Mouse (Mus musculus) ES-E14 (cell line): ENCODE data around the gene Ncln. TPM values are rescaled to one million over a fixed set of nuclear protein-coding genes. Genes with fewer than 3 reads are reported as not detected.

ENCODE experiments used
- DNase-seq: peaks from one replicate; pipeline ENCODE4 v3.0.0-alpha.2; 2013; ENCODE audit warnings: low read depth, low spot score
- H3K27ac ChIP-seq: 2 replicates; pipeline ENCODE4 v1.5.1; 2012; ENCODE audit warnings: low read depth, mild to moderate bottlenecking, low read length, moderate library complexity, mixed read lengths; ENCODE audit not compliant: poor library complexity, insufficient read depth, severe bottlenecking
- H3K36me3 ChIP-seq: 2 replicates; pipeline ENCODE4 v1.6.1; 2012; ENCODE audit warnings: mild to moderate bottlenecking, low read length, moderate library complexity, mixed read lengths; ENCODE audit not compliant: control insufficient read depth, poor library complexity, insufficient read depth, severe bottlenecking
- H3K4me1 ChIP-seq, 2 experiments: fragments of 150-350 bp in 1 of 2; sonication (generic) in 1 of 2; 2 replicates each; pipeline ENCODE4 v1.6.1; 2012; ENCODE audit warnings: low read length in 2 of 2, mild to moderate bottlenecking in 1 of 2, mixed read lengths in 1 of 2; ENCODE audit not compliant: control insufficient read depth in 2 of 2, insufficient read depth in 2 of 2, poor library complexity in 1 of 2
- H3K4me3 ChIP-seq, 2 experiments: fragments of 150-350 bp in 1 of 2; sonication (generic) in 1 of 2; 2 replicates each; pipeline ENCODE4 v1.5.1; 2012; ENCODE audit warnings: low read length in 2 of 2, low read depth in 1 of 2, mild to moderate bottlenecking in 1 of 2, mixed read lengths in 1 of 2; ENCODE audit not compliant: insufficient read depth in 1 of 2, poor library complexity in 1 of 2, severe bottlenecking in 1 of 2
- H3K9ac ChIP-seq: 2 replicates; pipeline ENCODE4 v1.6.1; 2012; ENCODE audit warnings: low read depth, mild to moderate bottlenecking, low read length, mixed read lengths; ENCODE audit not compliant: poor library complexity, insufficient read depth, severe bottlenecking
- H3K9me3 ChIP-seq: fragments of 150-350 bp; sonication (generic); 2 replicates; pipeline ENCODE4 v1.6.1; 2012; ENCODE audit warnings: low read depth, mild to moderate bottlenecking, low read length; ENCODE audit not compliant: control insufficient read depth, insufficient read depth
- CHD2 ChIP-seq: IDR thresholded peaks from 2 replicates; pipeline ENCODE4 v1.6.1; 2014; ENCODE audit warnings: mild to moderate bottlenecking, low read depth, low read length, inconsistent platforms
- HCFC1 ChIP-seq: IDR thresholded peaks from 2 replicates; pipeline ENCODE4 v1.6.1; 2012; ENCODE audit warnings: low read length, inconsistent platforms, borderline replicate concordance; ENCODE audit not compliant: insufficient read depth
- MAFK ChIP-seq: IDR thresholded peaks from 2 replicates; pipeline ENCODE4 v1.6.1; 2014; ENCODE audit warnings: mild to moderate bottlenecking, low read depth, low read length, inconsistent platforms; ENCODE audit not compliant: insufficient read depth
- ZC3H11A ChIP-seq: IDR thresholded peaks from 2 replicates; pipeline ENCODE4 v1.6.1; 2012; ENCODE audit warnings: low read depth, mild to moderate bottlenecking, inconsistent platforms, low read length, borderline replicate concordance
- ZNF384 ChIP-seq: IDR thresholded peaks from 2 replicates; pipeline ENCODE4 v1.6.1; 2012; ENCODE audit warnings: low read depth, low read length, inconsistent platforms
- in situ Hi-C, 2 experiments: fragments of 600-800 bp; cut with MboI; formaldehyde crosslinking; loops; one replicate each; pipeline ENCODE4 v1.15.1; 2025; ENCODE audit warnings: low sequenced_read_pairs in 2 of 2, inconsistent platforms in 1 of 2; ENCODE audit not compliant: unreplicated experiment in 2 of 2
- total RNA-seq: library from RNA; depleted of rRNA; stranded (reverse); fragments of 300-350 nt; gene quantifications from 2 replicates; pipeline ENCODE4 v1.2.3, GENCODE M21; 2012

Gene Ncln
- total RNA-seq, 1 experiment, result 254 TPM

GRCm38 (mm10) chr10:81491018-81491417, 5.2 kb downstream of the Ncln start:
- TF ChIP-seq CHD2 (no peak), ZNF384 (no peak), ZC3H11A (no peak), HCFC1 (no peak), MAFK (no peak)
- no peak overlapping the region for H3K9ac ChIP-seq
- DNase-seq, result no peak
- no peak overlapping the region for H3K4me3 ChIP-seq
- H3K9me3 ChIP-seq, result no peaks in the 10 kb centered on the region
- in situ Hi-C loops, result no loop called here
- H3K27ac ChIP-seq, result no peak overlapping the region
- H3K36me3 ChIP-seq, result peaks cover 67% of the 10 kb centered on the region
- peaks cover 0 to 10% of the 10 kb centered on the region in 2 experiments; a peak in 2 of 4 replicates for H3K4me1 ChIP-seq

DNA sequence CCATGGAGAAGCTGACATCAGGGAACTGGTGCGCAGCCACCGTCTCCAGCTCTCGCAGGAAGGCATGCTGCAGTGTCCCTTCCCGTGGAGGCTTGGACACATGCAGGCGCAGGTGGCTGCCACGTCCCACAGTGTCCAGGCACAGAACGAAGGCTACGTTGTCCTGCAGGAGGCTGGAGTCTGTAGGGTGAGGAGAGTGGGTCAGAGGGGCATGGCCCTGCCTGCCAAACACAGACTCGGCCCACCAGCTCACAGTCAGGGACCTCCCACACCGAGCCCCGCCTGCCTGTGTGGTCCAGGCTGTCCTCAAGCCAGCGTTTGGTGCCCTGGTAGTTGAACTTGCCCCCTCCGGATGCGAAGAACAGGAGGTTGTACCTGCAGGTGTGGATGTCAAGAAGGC, 6.3 kb downstream of the Ncln start:
- Histone ChIP-seq H3K4me3 (no peak overlapping the region), H3K9ac (no peak overlapping the region), H3K27ac (no peak overlapping the region), H3K36me3 (peaks cover 67% of the 10 kb centered on the region), H3K9me3 (no peaks in the 10 kb centered on the region), H3K4me1 (peaks cover 0 to 6% of the 10 kb centered on the region in 2 experiments; a peak in 2 of 4 replicates)
- TF ChIP-seq ZNF384 (no peak), ZC3H11A (no peak), MAFK (no peak), HCFC1 (no peak)
- in situ Hi-C loops, result no loop called here
- DNase-seq, result no peak

DNA sequence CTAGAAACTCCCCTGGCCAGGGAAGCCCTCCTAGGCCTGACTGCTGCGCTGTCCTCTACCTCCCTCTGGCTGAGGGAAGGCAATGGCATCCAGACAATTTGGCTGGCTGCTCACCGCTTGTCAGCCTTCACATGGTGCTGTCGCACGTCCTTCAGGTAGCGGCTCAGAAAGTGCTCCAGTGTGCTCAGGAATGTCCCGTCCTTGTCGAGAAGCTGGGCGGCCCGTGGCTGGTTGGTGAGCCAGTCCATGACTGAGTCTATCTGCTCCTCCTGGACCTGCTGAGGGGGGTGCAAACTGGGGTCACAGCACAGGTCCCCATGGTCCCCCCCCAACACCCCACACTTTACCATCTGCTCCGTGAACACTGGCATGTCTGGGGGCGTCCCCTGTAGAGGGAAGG, 8.1 kb downstream of the Ncln start:
- peaks cover 63% of the 10 kb centered on the region for H3K36me3 ChIP-seq
- H3K27ac ChIP-seq, result peak overlapping the region; percentile 50; the same call in 1 of the 2 replicates

GRCm38 (mm10) chr10:81486496-81486895, 9.7 kb downstream of the Ncln start:
- Histone ChIP-seq H3K9me3 (no peaks in the 10 kb centered on the region), H3K4me1 (peaks cover 0 to 13% of the 10 kb centered on the region in 2 experiments; a peak in 2 of 4 replicates), H3K9ac (no peak overlapping the region), H3K36me3 (peaks cover 47% of the 10 kb centered on the region), H3K27ac (no peak overlapping the region), H3K4me3 (no peak overlapping the region)
- no peak for DNase-seq
- no peak for TF ChIP-seq ZNF384
- TF ChIP-seq CHD2, result no peak
- TF ChIP-seq ZC3H11A, result no peak
- TF ChIP-seq HCFC1, result no peak
- TF ChIP-seq MAFK, result no peak
- in situ Hi-C loops, result no loop called here

More for the DNA sequence above, 8.1 kb downstream of the Ncln start:
- in situ Hi-C loops, result no loop called here
- H3K9me3 ChIP-seq, result no peaks in the 10 kb centered on the region
- H3K9ac ChIP-seq, result peak overlapping the region; percentile 8; the same call in 1 of the 2 replicates
- TF ChIP-seq ZC3H11A (no peak), CHD2 (no peak), MAFK (no peak), HCFC1 (no peak), ZNF384 (no peak)
- H3K4me3 ChIP-seq, result no peak overlapping the region
- H3K4me1 ChIP-seq, result peaks cover 0 to 9% of the 10 kb centered on the region in 2 experiments; a peak in 2 of 4 replicates
- DNase-seq, result no peak
